Mouse (Mus musculus): Measurements from ENCODE around the gene Loxl1.

GRCm38 (mm10) chr9:58361956-58362355 is 49.0 kb upstream of the Loxl1 start:
- no peak for TF ChIP-seq POLR2A (IDR thresholded peaks at IDR 0.05; ENCODE audit: insufficient read depth, low read depth, low read length)
- no peak for TF ChIP-seq CTCF (IDR thresholded peaks at IDR 0.05)

Data from heart, adult 2 months (tissue).